Comparison of ENCODE assay signal across 9 mouse cellular contexts in the genomic region with DNA sequence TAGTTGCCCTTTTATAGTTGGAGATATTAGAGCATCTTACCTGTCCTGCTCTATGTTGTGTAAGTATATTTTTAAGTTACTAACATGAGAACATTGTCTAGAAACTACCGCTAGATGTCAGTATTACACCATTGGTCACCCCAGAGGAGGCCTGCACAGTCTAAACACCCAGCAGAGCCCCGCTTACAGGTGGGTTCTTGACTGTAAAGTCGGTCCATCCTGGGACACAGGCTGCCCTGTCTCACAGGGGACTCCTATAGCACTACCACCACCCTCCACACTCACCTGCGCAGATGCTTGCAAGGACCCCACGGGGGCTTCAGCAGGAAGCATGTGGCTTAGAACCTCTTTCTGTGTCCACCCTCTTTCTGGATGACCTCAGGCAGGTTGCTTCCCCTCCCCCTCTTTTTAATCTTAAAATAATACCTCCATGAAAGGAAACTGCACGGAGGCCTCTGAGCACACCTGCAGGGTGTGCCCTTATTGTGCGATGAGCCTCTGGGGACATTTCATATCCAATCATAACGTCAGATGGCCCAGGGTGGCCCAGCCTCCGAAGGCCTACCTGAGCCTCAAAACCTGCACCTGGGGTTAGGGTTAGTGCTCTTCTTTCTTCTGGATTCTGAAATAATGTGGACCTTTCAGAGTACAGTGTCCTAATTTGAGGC. TPM values are rescaled to one million over a fixed set of nuclear protein-coding genes. Genes with fewer than 3 reads are reported as not detected.
DNase-seq lines count a peak whose midpoint lies in the region; ATAC-seq and TF ChIP-seq lines count a peak whose summit lies in the region.
"Had no signal": no experiment of that assay in that cellular context is flagged by ENCODE, and none has a peak within 500 bp of the region (broad histone marks: within the 10 kb centered on the region; RNA-seq: fewer than 3 reads in every experiment).

No protein-coding gene starts in this region.

- H3K9me3 ChIP-seq in G1E (replicated peaks), result no peaks in the 10 kb centered on the region
- no peaks in the 10 kb centered on the region for H3K9me3 ChIP-seq in intestine, embryonic 16.5 days (ENCODE audit: control insufficient read depth, low read length)
- H3K9me3 ChIP-seq in liver, postnatal 0 days (ENCODE audit: low read length), result no peaks in the 10 kb centered on the region
- H3K9me3 ChIP-seq in neural tube, embryonic 15.5 days (replicated peaks), result no peaks in the 10 kb centered on the region

- H3K36me3 ChIP-seq in G1E (replicated peaks), result peaks cover 90% of the 10 kb centered on the region
- peaks cover 8% of the 10 kb centered on the region; the same call in 1 of the 2 replicates for H3K36me3 ChIP-seq in intestine, embryonic 16.5 days (ENCODE audit: control insufficient read depth, insufficient read depth, low read length)
- peaks cover 19% of the 10 kb centered on the region for H3K36me3 ChIP-seq in liver, postnatal 0 days (replicated peaks; ENCODE audit: insufficient read depth, low read length)
- H3K36me3 ChIP-seq in neural tube, embryonic 15.5 days, result peaks cover 43% of the 10 kb centered on the region

- no peak for TF ChIP-seq EP300 in liver, postnatal 0 days (IDR thresholded peaks at IDR 0.05; ENCODE audit: low read depth)

- peak; percentile 28; the same call in 1 of the 2 replicates for TF ChIP-seq CTCF in G1E (IDR thresholded peaks at IDR 0.05; ENCODE audit: low read depth, low read length)
- peak; percentile 72 for TF ChIP-seq CTCF in liver, postnatal 0 days (IDR thresholded peaks at IDR 0.05; ENCODE audit: low read depth)

- no peaks in the 10 kb centered on the region for H3K27me3 ChIP-seq in G1E (ENCODE audit: insufficient read depth, low read length)
- H3K27me3 ChIP-seq in intestine, embryonic 16.5 days (replicated peaks; ENCODE audit: control insufficient read depth, insufficient read depth, low read length), result no peaks in the 10 kb centered on the region
- no peaks in the 10 kb centered on the region for H3K27me3 ChIP-seq in liver, postnatal 0 days (ENCODE audit: insufficient read depth, low read length)
- H3K27me3 ChIP-seq in neural tube, embryonic 15.5 days (replicated peaks), result no peaks in the 10 kb centered on the region

- 57% methylated on average over 9 of the region's 9 CpGs for WGBS in intestine, embryonic 16.5 days
- 62% methylated on average over 9 of the region's 9 CpGs for WGBS in liver, postnatal 0 days (ENCODE audit: insufficient replicate concordance)
- WGBS in neural tube, embryonic 15.5 days, result 72% methylated on average over 9 of the region's 9 CpGs

- DNase-seq in B cell, adult 2 months, result peak; percentile 53 to 60
- DNase-seq in G1E (ENCODE audit: low spot score), result peak; percentile 19
- DNase-seq in cerebellum, postnatal 10 days, result peak; percentile 70 to 80
- DNase-seq in liver, postnatal 0 days, result peak; percentile 33
- DNase-seq in urinary bladder, postnatal 10 days (ENCODE audit: low spot score), result no peak

- ATAC-seq in G1E (ENCODE audit: extremely low read depth, insufficient number of reproducible peaks, low FRiP score, poor library complexity, severe bottlenecking), result peak; percentile 63
- ATAC-seq in granulocyte monocyte progenitor cell, adult 5-6 weeks (replicated peaks; ENCODE audit: poor library complexity, severe bottlenecking), result peak; percentile 90
- ATAC-seq in intestine, embryonic 16.5 days, result peak; percentile 87
- ATAC-seq in liver, postnatal 0 days, result peak; percentile 60
- peak; percentile 86 for ATAC-seq in neural tube, embryonic 15.5 days (ENCODE audit: low FRiP score)

- no peak overlapping the region for H3K4me2 ChIP-seq in intestine, embryonic 16.5 days (ENCODE audit: low read depth, low read length)
- H3K4me2 ChIP-seq in liver, postnatal 0 days (ENCODE audit: low read depth, low read length), result no peak overlapping the region
- H3K4me2 ChIP-seq in neural tube, embryonic 15.5 days, result no peak overlapping the region

- H3K4me1 ChIP-seq in G1E (ENCODE audit: insufficient read depth, low read depth, low read length), result peaks cover 2% of the 10 kb centered on the region; the same call in 1 of the 2 replicates
- H3K4me1 ChIP-seq in intestine, embryonic 16.5 days (ENCODE audit: control insufficient read depth, insufficient read depth, low read length), result no peaks in the 10 kb centered on the region
- H3K4me1 ChIP-seq in liver, postnatal 0 days (ENCODE audit: insufficient read depth), result no peaks in the 10 kb centered on the region
- H3K4me1 ChIP-seq in neural tube, embryonic 15.5 days, result no peaks in the 10 kb centered on the region

- no peak overlapping the region for H3K4me3 ChIP-seq in G1E (ENCODE audit: low read depth, low read length)
- H3K4me3 ChIP-seq in intestine, embryonic 16.5 days (ENCODE audit: low read length), result no peak overlapping the region
- no peak overlapping the region for H3K4me3 ChIP-seq in liver, postnatal 0 days (ENCODE audit: low read depth, low read length)
- H3K4me3 ChIP-seq in neural tube, embryonic 15.5 days (replicated peaks), result no peak overlapping the region

- H3K9ac ChIP-seq in intestine, embryonic 16.5 days (ENCODE audit: low read depth, low read length), result no peak overlapping the region
- no peak overlapping the region for H3K9ac ChIP-seq in liver, postnatal 0 days (replicated peaks)
- H3K9ac ChIP-seq in neural tube, embryonic 15.5 days (replicated peaks), result no peak overlapping the region

- H3K27ac ChIP-seq in intestine, embryonic 16.5 days (ENCODE audit: low read length), result no peak overlapping the region
- H3K27ac ChIP-seq in liver, postnatal 0 days (ENCODE audit: low read depth), result no peak overlapping the region
- no peak overlapping the region for H3K27ac ChIP-seq in neural tube, embryonic 15.5 days (replicated peaks)
- H3K27ac ChIP-seq: macrophage had no signal

RNA-seq across cellular contexts. Expression of gene Ercc4, which starts 7.9 kb away (rescaled TPM):
- total RNA-seq in G1E (2014; fragmentation: Nextera tagmentation) (24.0 and 35.9 TPM in 2 replicates), G1E (2017) (11.2 and 15.2 TPM in 2 replicates)
- polyA plus RNA-seq in G1E (2012), result 4.7 and 7.8 TPM in 2 replicates
- total RNA-seq in granulocyte monocyte progenitor cell, adult 5-6 weeks (2014; fragmentation: Nextera tagmentation), result 14.1 and 16.6 TPM in 2 replicates
- 8.0 and 9.3 TPM in 2 replicates for total RNA-seq in granulocyte monocyte progenitor cell, adult 5-6 weeks (2017)
- polyA plus RNA-seq in intestine, embryonic 16.5 days (2015; fragmentation: Nextera tagmentation; extraction: Ambion mirVana), result 9.1 and 10.5 TPM in 2 replicates
- polyA plus RNA-seq in liver, postnatal 0 days (2015; fragmentation: Nextera tagmentation; extraction: Ambion mirVana), result 2.6 and 3.2 TPM in 2 replicates
- 15.3 and 15.4 TPM in 2 replicates for polyA plus RNA-seq in neural tube, embryonic 15.5 days (2015; fragmentation: Nextera tagmentation; extraction: Ambion mirVana)
